Mouse (Mus musculus): ENCODE measurements around the gene Mtx1. TPM values are rescaled to one million over a fixed set of nuclear protein-coding genes. Genes with fewer than 3 reads are reported as not detected.

The Mtx1 gene
- polyA plus RNA-seq, 1 experiment from 2014 or later, result 232 TPM

DNA sequence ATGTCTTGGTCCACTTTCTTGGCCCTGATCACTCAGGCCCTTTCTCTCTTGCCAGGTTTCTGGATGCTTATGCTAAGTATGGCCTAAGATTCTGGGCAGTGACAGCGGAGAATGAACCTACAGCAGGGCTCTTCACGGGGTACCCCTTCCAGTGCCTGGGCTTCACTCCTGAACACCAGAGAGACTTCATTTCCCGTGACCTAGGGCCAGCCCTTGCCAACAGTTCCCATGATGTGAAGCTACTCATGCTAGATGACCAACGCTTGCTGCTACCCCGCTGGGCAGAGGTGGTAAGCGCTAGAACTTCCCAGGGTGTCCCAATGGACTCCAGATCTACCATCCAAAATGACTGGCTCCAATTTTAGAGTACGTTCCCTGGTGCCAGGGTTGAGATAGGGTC lies 20.8 kb downstream of the Mtx1 start:
- peaks cover 9% of the 10 kb centered on the region for H3K4me1 ChIP-seq (replicated peaks)
- H3K36me3 ChIP-seq, result peaks cover 70% of the 10 kb centered on the region
- no peaks in the 10 kb centered on the region for H3K9me3 ChIP-seq
- WGBS, result 94% methylated on average over 7 of the region's 7 CpGs
- no peak for DNase-seq (ENCODE audit: low spot score)
- no peaks in the 10 kb centered on the region for H3K27me3 ChIP-seq (ENCODE audit: insufficient read depth, poor library complexity, severe bottlenecking)
- H3K27ac ChIP-seq, result no peak overlapping the region
- no peak overlapping the region for H3K4me3 ChIP-seq

DNA sequence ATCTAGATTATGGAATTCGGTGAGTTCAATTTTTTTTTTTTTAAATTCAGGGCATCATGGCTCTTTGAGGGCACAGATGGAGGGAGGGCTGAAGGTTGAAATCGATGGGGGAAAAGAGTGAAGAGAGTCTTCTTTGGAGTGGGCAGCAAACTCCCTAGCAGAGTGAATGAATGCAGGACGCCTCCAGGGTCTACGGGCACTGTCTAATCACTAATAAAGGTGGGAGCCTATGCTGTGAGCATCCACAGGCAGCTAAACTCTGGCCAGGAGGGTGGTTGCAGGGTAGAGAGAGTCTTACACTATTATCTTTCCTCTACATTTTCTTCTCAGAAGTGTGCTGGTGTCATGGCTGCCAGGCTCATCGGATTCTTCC lies 23.8 kb downstream of the Mtx1 start:
- peaks cover 9% of the 10 kb centered on the region for H3K4me1 ChIP-seq (replicated peaks)
- no peaks in the 10 kb centered on the region for H3K27me3 ChIP-seq (ENCODE audit: insufficient read depth, poor library complexity, severe bottlenecking)
- H3K27ac ChIP-seq, result peak overlapping the region; percentile 80
- no peaks in the 10 kb centered on the region for H3K9me3 ChIP-seq
- WGBS, result 42% methylated on average over 5 of the region's 5 CpGs
- DNase-seq (ENCODE audit: low spot score), result no peak
- H3K36me3 ChIP-seq, result peaks cover 40% of the 10 kb centered on the region
- peak overlapping the region; percentile 67 for H3K4me3 ChIP-seq

DNA sequence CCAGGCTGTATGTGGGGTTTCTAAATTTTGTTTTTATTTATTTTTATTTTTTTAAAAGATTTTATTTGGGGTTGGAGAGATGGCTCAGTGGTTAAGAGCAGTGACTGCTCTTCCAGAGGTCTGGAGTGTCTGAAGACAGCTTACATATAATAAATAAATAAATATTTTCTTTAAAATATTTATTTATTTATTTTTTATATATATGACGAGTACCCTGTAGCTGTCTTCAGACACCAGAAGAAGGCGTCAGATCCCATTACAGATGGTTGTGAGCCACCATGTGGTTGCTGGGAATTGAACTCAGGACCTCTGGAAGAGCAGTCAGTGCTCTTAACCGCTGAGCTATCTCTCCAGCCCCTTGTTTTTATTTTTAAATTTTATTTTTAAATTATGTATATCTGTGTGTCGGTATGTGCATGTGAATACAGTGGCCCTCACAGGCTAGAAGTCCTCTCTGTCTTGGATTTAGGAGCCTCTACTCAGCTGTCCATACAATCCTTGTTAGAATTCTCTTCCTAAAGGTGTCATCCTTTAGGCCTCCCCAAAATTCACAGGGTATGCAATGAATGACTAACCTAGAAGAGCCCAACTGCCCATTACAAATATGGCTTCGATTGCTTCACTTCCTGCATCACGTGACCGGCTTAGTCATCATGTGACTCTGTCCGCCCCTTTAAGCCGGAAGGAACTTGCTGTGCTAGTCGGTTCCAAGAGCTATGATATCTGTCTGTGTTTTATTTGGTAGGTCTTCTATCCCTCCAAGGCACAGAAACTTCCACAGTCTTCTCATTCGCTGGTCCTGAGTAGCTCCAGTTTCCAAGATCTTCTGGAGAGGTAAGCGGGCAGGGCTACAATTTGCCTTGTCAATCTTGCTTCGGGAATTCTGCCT lies 24.4 kb downstream of the Mtx1 start, which contains the start of gene Gba:
TSS of gene Gba (plus strand) at position 676 of the 889 bp plus-strand sequence.
- DNase-seq (ENCODE audit: low spot score), result peak; percentile 88
- no peaks in the 10 kb centered on the region for H3K9me3 ChIP-seq
- H3K27ac ChIP-seq, result peak within 1 kb of the TSS; percentile 80
- peaks cover 9% of the 10 kb centered on the region for H3K4me1 ChIP-seq (replicated peaks)
- H3K36me3 ChIP-seq, result peaks cover 34% of the 10 kb centered on the region
- 29% methylated on average over 13 of the region's 13 CpGs for WGBS
- H3K4me3 ChIP-seq, result peak within 1 kb of the TSS; percentile 67
- H3K27me3 ChIP-seq (ENCODE audit: insufficient read depth, poor library complexity, severe bottlenecking), result no peaks in the 10 kb centered on the region

DNA sequence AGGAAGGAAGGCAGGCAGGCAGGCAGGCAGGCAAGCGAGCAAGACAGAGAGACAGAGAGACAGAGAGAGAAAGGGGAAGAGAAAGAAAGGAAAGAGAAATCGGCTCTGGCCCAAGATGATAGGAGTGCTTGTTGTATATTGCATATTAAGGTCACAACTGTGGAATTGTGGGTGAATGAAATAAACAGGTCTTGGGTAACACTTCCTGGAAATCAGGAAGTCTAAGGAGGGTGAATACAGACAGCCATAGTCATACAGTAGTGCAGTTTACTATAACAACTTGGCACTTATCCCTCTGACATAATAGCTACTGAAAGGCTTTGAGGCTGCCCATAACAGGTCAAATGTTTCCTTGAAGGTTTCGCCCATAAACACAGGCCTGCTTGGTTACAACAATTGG lies 27.0 kb downstream of the Mtx1 start:
- Histone ChIP-seq H3K4me1 (replicated peaks) (peaks cover 28% of the 10 kb centered on the region), H3K4me3 (no peak overlapping the region), H3K27ac (no peak overlapping the region), H3K27me3 (ENCODE audit: insufficient read depth, poor library complexity, severe bottlenecking) (no peaks in the 10 kb centered on the region), H3K9me3 (no peaks in the 10 kb centered on the region), H3K36me3 (peaks cover 7% of the 10 kb centered on the region)
- WGBS, result 85% methylated on average over 3 of the region's 3 CpGs
- no peak for DNase-seq (ENCODE audit: low spot score)

DNA sequence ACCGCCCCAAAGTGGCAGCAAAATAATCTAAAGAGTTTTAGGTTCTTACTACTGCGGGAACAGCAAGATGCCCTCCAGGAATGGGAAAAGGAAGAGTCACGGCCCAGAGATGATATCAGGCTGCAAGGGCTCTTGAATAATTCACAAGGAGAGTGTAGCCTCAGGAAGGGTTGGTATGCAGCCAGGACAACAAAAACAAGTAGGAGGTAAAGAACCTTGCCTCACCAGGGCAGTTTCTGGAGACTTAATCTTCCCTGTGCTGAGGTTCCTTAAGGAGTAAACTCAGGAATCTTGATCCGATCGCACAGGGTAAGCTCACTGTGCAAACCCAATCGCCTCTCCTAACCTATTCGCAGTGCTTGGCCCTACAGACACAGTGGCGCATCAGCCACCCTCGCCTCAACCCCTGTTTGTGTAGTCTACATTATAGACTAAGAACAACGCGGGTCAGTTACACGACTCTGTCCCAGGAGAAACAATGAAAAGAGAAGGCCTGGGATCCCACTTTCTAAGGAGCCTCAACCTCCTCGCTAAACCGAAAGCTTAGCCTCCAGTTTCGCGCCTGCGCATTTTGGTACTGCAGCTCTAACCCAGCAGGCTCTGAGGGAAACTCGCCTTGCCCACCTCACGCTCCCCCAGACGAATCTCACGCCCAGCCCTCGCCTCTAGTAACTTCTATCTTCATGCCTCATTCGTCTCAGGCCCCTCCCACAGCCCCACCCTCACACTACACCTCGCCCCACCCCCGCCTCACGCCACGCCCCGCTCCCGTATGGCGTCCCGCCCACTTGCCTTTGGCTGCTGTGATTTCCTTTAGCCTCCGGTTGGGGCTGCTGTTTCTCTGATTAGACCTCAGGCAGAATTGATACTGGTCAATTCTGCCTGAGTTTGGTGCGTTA lies 30.7 kb downstream of the Mtx1 start:
- 9% methylated on average over 33 of the region's 33 CpGs for WGBS
- peak overlapping the region; percentile 52 for H3K4me3 ChIP-seq
- H3K27me3 ChIP-seq (ENCODE audit: insufficient read depth, poor library complexity, severe bottlenecking), result no peaks in the 10 kb centered on the region
- H3K36me3 ChIP-seq, result no peaks in the 10 kb centered on the region
- H3K9me3 ChIP-seq, result no peaks in the 10 kb centered on the region
- peak; percentile 96 for DNase-seq (ENCODE audit: low spot score)
- peaks cover 19% of the 10 kb centered on the region for H3K4me1 ChIP-seq (replicated peaks)
- H3K27ac ChIP-seq, result peak overlapping the region; percentile 91

DNA sequence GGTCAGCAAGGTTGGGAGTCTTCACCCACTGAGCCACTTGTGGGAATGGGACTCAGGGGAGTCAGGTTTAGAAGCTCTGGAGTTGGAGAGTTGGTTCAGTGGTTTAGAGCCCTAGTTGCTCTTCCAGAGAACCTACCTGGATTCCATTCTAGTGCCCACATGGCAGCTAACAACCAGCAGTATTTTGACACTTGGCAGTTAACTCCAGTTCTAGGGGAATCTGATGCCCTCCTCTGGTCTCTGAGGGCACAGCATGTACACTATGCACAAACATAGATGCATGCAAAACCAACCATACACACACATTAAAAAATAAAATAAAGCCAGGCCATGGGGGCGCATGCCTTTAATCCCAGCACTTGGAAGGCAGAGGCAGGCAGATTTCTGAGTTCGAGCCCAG lies 33.0 kb downstream of the Mtx1 start:
- H3K4me3 ChIP-seq, result no peak overlapping the region
- H3K27me3 ChIP-seq (ENCODE audit: insufficient read depth, poor library complexity, severe bottlenecking), result no peaks in the 10 kb centered on the region
- H3K27ac ChIP-seq, result no peak overlapping the region
- DNase-seq (ENCODE audit: low spot score), result no peak
- 0 out of 2 replicates have a peak, but pooled peaks cover 1% of the 10 kb centered on the region for H3K36me3 ChIP-seq
- H3K4me1 ChIP-seq (replicated peaks), result peaks cover 19% of the 10 kb centered on the region
- WGBS, result 89% methylated on average over 2 of the region's 2 CpGs
- no peaks in the 10 kb centered on the region for H3K9me3 ChIP-seq

DNA sequence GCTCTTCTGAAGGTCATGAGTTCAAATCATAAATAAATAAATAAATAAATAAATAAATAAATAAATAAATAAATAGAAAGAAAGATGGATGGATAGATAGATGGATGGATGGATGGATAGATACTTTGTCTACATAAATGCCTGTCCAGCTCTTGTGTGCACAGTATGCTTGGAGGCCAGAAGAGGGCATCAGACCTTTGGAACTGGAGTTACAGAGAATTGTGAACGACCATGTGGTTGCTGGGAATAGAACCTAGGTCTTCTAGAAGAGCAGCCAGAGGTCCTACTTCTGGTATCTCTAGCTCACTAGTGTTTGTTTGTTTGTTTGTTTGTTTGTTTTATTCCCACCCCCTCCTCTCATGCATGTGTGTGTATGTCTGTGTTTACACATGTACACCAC lies 33.5 kb downstream of the Mtx1 start:
- no peaks in the 10 kb centered on the region for H3K27me3 ChIP-seq (ENCODE audit: insufficient read depth, poor library complexity, severe bottlenecking)
- DNase-seq (ENCODE audit: low spot score), result no peak
- WGBS, result 62% methylated on average over 1 of the region's 1 CpGs
- H3K4me3 ChIP-seq, result no peak overlapping the region
- H3K36me3 ChIP-seq, result peaks cover 6% of the 10 kb centered on the region
- H3K9me3 ChIP-seq, result no peaks in the 10 kb centered on the region
- no peak overlapping the region for H3K27ac ChIP-seq
- H3K4me1 ChIP-seq (replicated peaks), result peaks cover 23% of the 10 kb centered on the region

DNA sequence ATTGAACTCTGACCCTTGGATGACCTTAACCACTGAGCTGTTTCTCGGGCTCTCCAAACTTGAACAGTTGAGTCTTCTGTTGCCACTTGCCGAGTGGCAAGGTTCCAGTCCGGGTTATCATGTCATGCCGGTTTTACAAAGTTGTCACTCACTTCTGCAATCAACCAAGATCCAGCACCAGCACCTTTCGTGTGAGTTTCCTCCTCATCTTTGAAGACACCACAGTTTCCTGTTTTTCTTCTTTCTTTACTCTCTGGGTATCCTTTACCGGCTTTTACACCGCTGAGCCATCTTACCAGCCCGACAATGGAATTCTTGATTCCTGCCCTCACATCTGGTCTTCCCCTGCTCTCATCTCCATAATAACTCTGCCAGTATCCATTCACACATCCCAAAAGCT lies 36.5 kb downstream of the Mtx1 start:
- H3K36me3 ChIP-seq, result peaks cover 25% of the 10 kb centered on the region
- H3K27ac ChIP-seq, result no peak overlapping the region
- peaks cover 33% of the 10 kb centered on the region for H3K4me1 ChIP-seq (replicated peaks)
- 84% methylated on average over 8 of the region's 8 CpGs for WGBS
- H3K4me3 ChIP-seq, result no peak overlapping the region
- no peak for DNase-seq (ENCODE audit: low spot score)
- peaks cover 15% of the 10 kb centered on the region for H3K27me3 ChIP-seq (ENCODE audit: insufficient read depth, poor library complexity, severe bottlenecking)
- H3K9me3 ChIP-seq, result no peaks in the 10 kb centered on the region

DNA sequence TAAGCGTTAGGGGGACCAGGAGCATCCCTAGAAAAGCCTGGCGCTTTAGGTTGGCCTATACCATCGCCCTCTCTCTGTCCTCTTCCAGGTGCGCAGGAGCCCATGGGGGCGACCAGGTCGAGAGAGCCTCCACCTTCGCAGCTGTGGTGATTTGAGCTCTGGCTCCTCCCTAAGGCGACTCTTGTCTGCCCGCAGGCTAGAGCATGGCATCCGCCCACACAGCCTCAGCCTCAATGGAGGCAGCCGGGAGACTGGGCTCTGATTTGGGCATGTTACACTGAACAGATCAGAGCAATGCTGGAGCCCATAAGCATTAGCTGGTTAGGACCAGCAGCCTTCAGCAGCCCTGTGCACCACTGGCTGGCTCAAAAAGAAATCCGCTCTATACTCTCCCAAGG lies 38.4 kb downstream of the Mtx1 start:
- WGBS, result 63% methylated on average over 12 of the region's 12 CpGs
- Histone ChIP-seq H3K27me3 (ENCODE audit: insufficient read depth, poor library complexity, severe bottlenecking) (peaks cover 16% of the 10 kb centered on the region), H3K4me1 (replicated peaks) (peaks cover 49% of the 10 kb centered on the region), H3K27ac (0 out of 2 replicates have a peak overlapping the region, but pooled peaks have one; percentile 29), H3K9me3 (no peaks in the 10 kb centered on the region), H3K36me3 (peaks cover 27% of the 10 kb centered on the region), H3K4me3 (no peak overlapping the region)
- DNase-seq (ENCODE audit: low spot score), result no peak

DNA sequence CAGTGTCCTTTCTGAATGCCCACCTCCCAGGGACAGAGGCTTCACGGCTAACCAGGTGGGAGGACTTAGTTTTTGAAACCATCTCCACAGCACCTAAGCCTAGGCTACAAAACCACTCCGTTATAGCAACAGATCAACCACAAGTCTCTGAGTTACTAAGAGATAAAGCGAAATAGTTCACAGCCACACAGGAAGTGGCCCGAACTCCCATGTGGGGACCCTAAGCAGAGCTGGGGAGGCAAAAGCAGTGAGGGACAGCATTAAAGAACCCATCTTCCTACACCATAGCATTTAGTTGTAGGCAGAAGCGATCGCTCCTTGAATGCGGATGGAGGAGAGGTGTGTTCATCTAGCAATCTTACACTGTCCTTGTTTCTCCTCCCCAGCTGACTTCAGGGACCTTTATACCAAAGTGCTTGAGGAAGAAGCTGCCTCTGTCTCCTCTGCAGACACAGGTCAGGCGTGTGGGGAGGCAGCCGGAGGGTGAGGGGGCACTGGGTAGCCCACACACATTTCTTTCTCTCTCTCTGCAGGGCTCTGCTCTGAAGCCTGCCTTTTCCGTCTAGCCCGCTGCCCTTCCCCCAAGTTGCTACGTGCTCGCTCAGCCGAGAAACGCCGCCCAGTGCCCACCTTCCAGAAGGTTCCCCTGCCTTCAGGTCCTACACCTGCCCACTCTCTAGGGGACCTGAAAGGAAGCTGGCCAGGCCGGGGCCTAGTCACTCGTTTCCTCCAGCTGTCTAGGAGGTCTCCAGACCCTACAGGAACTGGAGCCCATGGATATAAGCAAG lies 39.0 kb downstream of the Mtx1 start:
- Histone ChIP-seq H3K4me3 (peak overlapping the region; percentile 14; the same call in 1 of the 2 replicates), H3K9me3 (no peaks in the 10 kb centered on the region), H3K27me3 (ENCODE audit: insufficient read depth, poor library complexity, severe bottlenecking) (peaks cover 16% of the 10 kb centered on the region), H3K36me3 (peaks cover 27% of the 10 kb centered on the region), H3K27ac (0 out of 2 replicates have a peak overlapping the region, but pooled peaks have one; percentile 29), H3K4me1 (replicated peaks) (peaks cover 55% of the 10 kb centered on the region)
- DNase-seq (ENCODE audit: low spot score), result no peak
- 60% methylated on average over 18 of the region's 18 CpGs for WGBS

DNA sequence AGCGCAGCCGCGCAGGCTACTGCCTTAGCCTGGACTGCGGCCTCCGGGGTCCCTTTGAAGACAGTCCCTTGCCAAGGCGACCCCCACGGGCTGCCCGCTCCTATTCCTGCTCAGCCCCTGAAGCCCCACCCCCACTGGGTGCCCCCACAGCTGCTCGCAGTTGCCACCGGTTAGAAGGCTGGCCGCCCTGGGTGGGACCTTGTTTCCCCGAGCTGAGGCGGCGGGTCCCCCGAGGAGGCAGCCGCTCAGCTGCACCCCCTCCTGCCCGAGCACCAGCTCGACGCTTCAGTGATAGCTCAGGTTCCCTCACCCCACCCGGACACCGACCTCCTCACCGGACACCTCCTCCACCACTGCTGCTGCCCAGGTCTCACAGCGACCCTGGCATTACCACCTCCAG lies 39.7 kb downstream of the Mtx1 start:
- Histone ChIP-seq H3K9me3 (no peaks in the 10 kb centered on the region), H3K27ac (peak overlapping the region; percentile 54; the same call in 1 of the 2 replicates), H3K36me3 (peaks cover 32% of the 10 kb centered on the region), H3K27me3 (ENCODE audit: insufficient read depth, poor library complexity, severe bottlenecking) (peaks cover 16% of the 10 kb centered on the region), H3K4me1 (replicated peaks) (peaks cover 58% of the 10 kb centered on the region), H3K4me3 (peak overlapping the region; percentile 14; the same call in 1 of the 2 replicates)
- no peak for DNase-seq (ENCODE audit: low spot score)
- 33% methylated on average over 23 of the region's 23 CpGs for WGBS

DNA sequence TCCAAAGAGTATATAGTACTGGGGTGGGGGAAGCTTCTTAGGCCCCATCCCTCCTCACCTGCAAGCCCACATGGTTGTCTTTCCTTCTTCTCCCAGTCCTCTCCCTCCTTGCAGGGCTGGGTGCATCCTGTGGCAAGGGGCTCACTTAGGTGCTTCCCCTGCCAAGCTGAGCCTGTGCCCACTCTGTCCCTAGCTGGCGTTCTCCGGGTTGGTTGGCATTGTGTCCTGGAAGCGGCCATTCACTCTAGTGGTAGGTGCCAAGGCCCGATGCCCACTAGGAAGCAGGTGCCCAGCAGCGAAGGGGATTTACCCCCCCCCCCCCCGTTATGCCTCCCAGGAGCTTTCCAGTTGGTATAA lies 43.0 kb downstream of the Mtx1 start:
- DNase-seq (ENCODE audit: low spot score), result no peak
- no peaks in the 10 kb centered on the region for H3K9me3 ChIP-seq
- 79% methylated on average over 6 of the region's 6 CpGs for WGBS
- peaks cover 65% of the 10 kb centered on the region for H3K4me1 ChIP-seq (replicated peaks)
- H3K27me3 ChIP-seq (ENCODE audit: insufficient read depth, poor library complexity, severe bottlenecking), result peaks cover 16% of the 10 kb centered on the region
- H3K4me3 ChIP-seq, result peak overlapping the region; percentile 79
- peak overlapping the region; percentile 94 for H3K27ac ChIP-seq
- H3K36me3 ChIP-seq, result peaks cover 64% of the 10 kb centered on the region

Data from hindbrain, embryonic 10.5 days (tissue).